Mouse (Mus musculus): Measurements from ENCODE around the gene Mybbp1a. TPM values are rescaled to one million over a fixed set of nuclear protein-coding genes. Genes with fewer than 3 reads are reported as not detected.

The Mybbp1a gene
- polyA plus RNA-seq, 1 experiment from 2014 or later = 57.6 TPM

DNA sequence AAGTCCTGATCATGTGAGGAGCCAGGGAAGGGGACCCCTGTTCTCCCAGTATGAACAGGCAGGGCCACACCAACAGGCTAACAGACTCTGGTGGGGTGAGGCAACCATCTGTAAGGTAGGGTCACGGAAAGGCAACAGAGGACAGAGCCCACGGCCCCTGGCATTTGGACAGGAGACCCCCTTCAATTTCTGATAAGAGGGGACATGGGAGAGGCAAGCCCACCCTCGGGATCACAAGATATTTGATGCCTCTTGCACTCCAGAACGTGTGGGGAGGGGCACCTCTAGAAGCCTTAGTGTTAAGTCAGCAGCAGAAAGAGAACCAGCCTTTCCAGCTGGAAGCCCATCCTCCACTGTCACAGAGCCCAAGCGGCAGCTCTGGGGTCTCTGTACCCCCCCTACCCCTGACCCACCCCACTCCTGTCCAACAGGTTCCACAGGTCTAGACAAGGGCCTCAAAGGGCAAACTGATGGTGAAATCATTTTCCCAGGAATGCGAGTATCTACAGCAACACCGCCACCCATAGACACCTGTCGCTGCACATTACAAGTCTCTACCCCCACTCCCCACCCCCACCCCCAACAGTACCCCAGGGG is 35.0 kb upstream of the Mybbp1a start:
- Histone ChIP-seq H3K4me3 (ENCODE audit: low read depth, low read length) (no peak overlapping the region), H3K27ac (replicated peaks) (peak overlapping the region; percentile 53), H3K27me3 (ENCODE audit: control insufficient read depth, insufficient read depth, low read length) (no peaks in the 10 kb centered on the region), H3K4me2 (replicated peaks; ENCODE audit: low read depth) (0 out of 2 replicates have a peak overlapping the region, but pooled peaks have one; percentile 11), H3K36me3 (ENCODE audit: control insufficient read depth, insufficient read depth, low read length) (no peaks in the 10 kb centered on the region; the same call in none of the 2 replicates), H3K4me1 (replicated peaks; ENCODE audit: control insufficient read depth, insufficient read depth) (peaks cover 3% of the 10 kb centered on the region), H3K9me3 (ENCODE audit: control insufficient read depth, low read length) (no peaks in the 10 kb centered on the region), H3K9ac (ENCODE audit: low read length) (no peak overlapping the region)
- no peak for TF ChIP-seq EP300 (optimal IDR thresholded peaks at IDR 0.05)
- no peak for TF ChIP-seq CTCF (IDR thresholded peaks at IDR 0.05; ENCODE audit: low read depth)
- DNase-seq (ENCODE audit: low spot score) (peak; percentile 28), ATAC-seq (ENCODE audit: low FRiP score, low TSS enrichment) (no peak)
- 55% methylated on average over 8 of the region's 8 CpGs for WGBS

DNA sequence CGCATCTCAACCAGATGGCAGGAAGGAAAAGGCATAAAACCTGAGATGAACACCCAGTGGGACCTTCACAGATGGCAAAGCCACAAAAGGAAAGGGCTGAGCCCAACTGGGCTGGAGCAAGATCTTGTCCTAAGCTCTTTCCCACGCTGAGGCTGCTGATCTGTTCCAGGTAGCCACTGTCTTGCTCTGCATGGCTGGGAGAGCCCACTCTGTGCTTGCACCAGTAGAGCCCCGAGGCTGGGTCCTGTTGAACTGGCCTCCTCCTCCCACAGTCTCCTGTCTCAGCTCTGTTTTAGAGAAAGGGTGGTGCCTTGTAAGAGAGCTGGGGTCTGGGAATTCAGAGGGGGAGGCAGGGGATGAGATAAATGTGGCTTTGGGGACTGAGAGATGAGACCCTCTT is 34.1 kb upstream of the Mybbp1a start:
- H3K36me3 ChIP-seq (ENCODE audit: control insufficient read depth, insufficient read depth, low read length) = no peaks in the 10 kb centered on the region; the same call in 1 of the 2 replicates
- H3K9me3 ChIP-seq (ENCODE audit: control insufficient read depth, low read length) = no peaks in the 10 kb centered on the region
- no peak overlapping the region for H3K9ac ChIP-seq (ENCODE audit: low read length)
- H3K4me3 ChIP-seq (ENCODE audit: low read depth, low read length) = no peak overlapping the region
- H3K4me1 ChIP-seq (replicated peaks; ENCODE audit: control insufficient read depth, insufficient read depth) = peaks cover 3% of the 10 kb centered on the region
- peak overlapping the region; percentile 53; the same call in 1 of the 2 replicates for H3K27ac ChIP-seq (replicated peaks)
- 34% methylated on average over 3 of the region's 3 CpGs for WGBS
- peak overlapping the region; percentile 31; the same call in 1 of the 2 replicates for H3K4me2 ChIP-seq (replicated peaks; ENCODE audit: low read depth)
- TF ChIP-seq CTCF (IDR thresholded peaks at IDR 0.05; ENCODE audit: low read depth) (no peak), EP300 (optimal IDR thresholded peaks at IDR 0.05) (no peak)
- peak; percentile 21 for DNase-seq (ENCODE audit: low spot score)
- ATAC-seq (ENCODE audit: low FRiP score, low TSS enrichment) = no peak
- no peaks in the 10 kb centered on the region for H3K27me3 ChIP-seq (ENCODE audit: control insufficient read depth, insufficient read depth, low read length)

DNA sequence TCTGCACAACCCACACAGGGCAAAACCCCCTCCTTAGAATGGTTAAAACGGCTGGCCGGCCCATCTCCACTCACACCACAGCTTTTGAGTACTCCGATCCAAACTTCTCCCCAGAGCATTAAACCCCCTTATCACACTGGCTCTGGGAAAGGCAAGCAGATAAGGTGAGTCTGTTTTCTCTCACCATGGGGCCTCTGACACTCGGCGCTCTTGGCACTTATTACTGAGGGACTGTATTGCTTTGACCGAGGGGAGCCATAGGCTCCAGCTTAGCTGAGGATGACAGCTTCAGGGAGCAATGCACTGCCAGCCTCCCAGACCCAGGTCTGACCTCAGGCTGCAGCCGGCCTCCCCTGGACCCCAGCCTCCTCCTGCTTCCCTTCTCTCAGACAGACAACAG is 33.6 kb upstream of the Mybbp1a start:
- no peaks in the 10 kb centered on the region; the same call in 1 of the 2 replicates for H3K36me3 ChIP-seq (ENCODE audit: control insufficient read depth, insufficient read depth, low read length)
- peaks cover 3% of the 10 kb centered on the region for H3K4me1 ChIP-seq (replicated peaks; ENCODE audit: control insufficient read depth, insufficient read depth)
- H3K4me2 ChIP-seq (replicated peaks; ENCODE audit: low read depth) = peak overlapping the region; percentile 31
- H3K27me3 ChIP-seq (ENCODE audit: control insufficient read depth, insufficient read depth, low read length) = no peaks in the 10 kb centered on the region
- ATAC-seq (ENCODE audit: low FRiP score, low TSS enrichment) = no peak
- 0 out of 2 replicates have a peak overlapping the region, but pooled peaks have one; percentile 13 for H3K27ac ChIP-seq (replicated peaks)
- H3K9ac ChIP-seq (ENCODE audit: low read length) = no peak overlapping the region; the same call in 1 of the 2 replicates
- DNase-seq (ENCODE audit: low spot score) = no peak
- WGBS = 33% methylated on average over 7 of the region's 7 CpGs
- no peak overlapping the region for H3K4me3 ChIP-seq (ENCODE audit: low read depth, low read length)
- no peak for TF ChIP-seq EP300 (optimal IDR thresholded peaks at IDR 0.05)
- TF ChIP-seq CTCF (IDR thresholded peaks at IDR 0.05; ENCODE audit: low read depth) = no peak
- no peaks in the 10 kb centered on the region for H3K9me3 ChIP-seq (ENCODE audit: control insufficient read depth, low read length)

DNA sequence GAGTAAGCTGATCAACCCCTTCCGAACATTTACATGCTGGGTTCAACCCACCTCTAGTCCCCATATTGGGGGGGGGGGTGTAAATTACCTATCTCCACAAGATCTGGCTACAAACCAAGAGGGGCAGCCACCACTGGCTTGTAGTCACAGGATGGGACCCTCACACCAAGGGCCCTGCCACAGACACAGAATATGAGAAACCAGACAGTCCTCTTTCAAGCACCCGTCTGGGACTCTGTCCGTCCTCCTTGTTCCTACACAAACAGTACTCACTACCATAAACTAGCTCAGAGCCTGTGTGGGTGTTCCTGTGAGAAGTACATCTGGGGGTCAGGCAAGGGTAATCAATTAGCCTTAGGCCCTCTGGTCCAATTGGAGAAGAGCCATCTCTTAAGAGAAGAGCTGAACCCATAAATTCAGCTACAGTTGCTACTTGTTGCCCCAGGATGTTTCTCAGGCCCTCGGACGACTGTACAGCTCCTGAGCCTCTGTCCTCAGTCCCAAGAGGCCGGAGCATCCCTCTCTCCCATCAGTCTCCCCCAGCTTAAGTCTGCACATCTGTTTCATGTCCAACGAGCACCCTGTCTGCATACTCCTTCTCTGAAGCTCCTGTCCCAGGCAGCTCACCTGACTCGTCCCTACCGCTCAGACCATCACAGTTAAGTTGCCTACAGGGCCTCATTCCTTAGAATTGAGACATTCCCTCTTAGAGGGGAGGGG is 32.5 kb upstream of the Mybbp1a start:
- H3K4me1 ChIP-seq (replicated peaks; ENCODE audit: control insufficient read depth, insufficient read depth) = peaks cover 3% of the 10 kb centered on the region
- H3K9ac ChIP-seq (ENCODE audit: low read length) = no peak overlapping the region
- no peak overlapping the region for H3K4me3 ChIP-seq (ENCODE audit: low read depth, low read length)
- 53% methylated on average over 9 of the region's 9 CpGs for WGBS
- H3K9me3 ChIP-seq (ENCODE audit: control insufficient read depth, low read length) = no peaks in the 10 kb centered on the region
- H3K27ac ChIP-seq (replicated peaks) = no peak overlapping the region
- no peaks in the 10 kb centered on the region for H3K36me3 ChIP-seq (ENCODE audit: control insufficient read depth, insufficient read depth, low read length)
- peak overlapping the region; percentile 29 for H3K4me2 ChIP-seq (replicated peaks; ENCODE audit: low read depth)
- ATAC-seq (ENCODE audit: low FRiP score, low TSS enrichment) (no peak), DNase-seq (ENCODE audit: low spot score) (no peak)
- TF ChIP-seq CTCF (IDR thresholded peaks at IDR 0.05; ENCODE audit: low read depth) (no peak), EP300 (optimal IDR thresholded peaks at IDR 0.05) (no peak)
- no peaks in the 10 kb centered on the region for H3K27me3 ChIP-seq (ENCODE audit: control insufficient read depth, insufficient read depth, low read length)

DNA sequence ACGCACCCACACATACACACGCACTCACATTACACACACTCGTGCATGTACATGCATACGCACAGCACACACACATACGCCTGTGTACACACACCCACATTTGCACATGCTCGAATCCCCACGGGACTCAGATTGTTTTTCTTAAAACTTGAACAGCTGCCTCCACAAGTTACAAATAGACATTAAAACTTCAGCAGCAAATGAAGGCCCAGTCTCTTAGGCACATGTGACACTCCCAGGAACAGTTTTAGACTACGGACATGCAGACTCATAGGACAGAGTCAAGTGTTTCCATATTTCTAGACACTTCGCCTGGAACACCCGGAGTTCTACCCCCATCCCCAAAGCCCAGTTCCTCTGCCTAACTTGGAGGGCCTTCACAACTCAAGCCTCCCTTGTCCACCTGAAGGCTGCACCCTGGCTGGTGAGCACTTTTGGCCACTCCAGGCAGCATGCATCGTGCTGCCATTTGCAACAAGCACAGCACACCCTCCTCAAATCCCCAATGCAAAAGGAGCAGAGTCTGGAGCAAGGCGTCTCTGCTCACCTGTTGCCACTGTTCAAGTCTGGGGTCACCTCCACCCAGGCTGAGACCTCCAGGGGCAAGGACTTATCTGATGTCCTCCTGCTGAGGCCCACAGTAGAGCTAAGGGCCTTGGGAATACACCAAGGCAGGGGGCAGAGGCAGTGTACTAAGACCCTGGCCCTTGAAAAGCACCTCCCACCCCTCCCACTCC is 31.3 kb upstream of the Mybbp1a start:
- Histone ChIP-seq H3K9me3 (ENCODE audit: control insufficient read depth, low read length) (no peaks in the 10 kb centered on the region), H3K9ac (ENCODE audit: low read length) (no peak overlapping the region), H3K27me3 (ENCODE audit: control insufficient read depth, insufficient read depth, low read length) (no peaks in the 10 kb centered on the region), H3K36me3 (ENCODE audit: control insufficient read depth, insufficient read depth, low read length) (no peaks in the 10 kb centered on the region), H3K4me2 (replicated peaks; ENCODE audit: low read depth) (peak overlapping the region; percentile 97), H3K27ac (replicated peaks) (no peak overlapping the region), H3K4me3 (ENCODE audit: low read depth, low read length) (peak overlapping the region; percentile 11; the same call in 1 of the 2 replicates), H3K4me1 (replicated peaks; ENCODE audit: control insufficient read depth, insufficient read depth) (peaks cover 3% of the 10 kb centered on the region)
- TF ChIP-seq EP300 (optimal IDR thresholded peaks at IDR 0.05) = no peak
- TF ChIP-seq CTCF (IDR thresholded peaks at IDR 0.05; ENCODE audit: low read depth) = no peak
- 64% methylated on average over 12 of the region's 12 CpGs for WGBS
- DNase-seq (ENCODE audit: low spot score) (no peak), ATAC-seq (ENCODE audit: low FRiP score, low TSS enrichment) (no peak)

Data from stomach, postnatal 0 days (tissue).